Mouse (Mus musculus): ENCODE measurements around the gene Fam107b.

- no peak for TF ChIP-seq CTCF (IDR thresholded peaks at IDR 0.05; ENCODE audit: low read depth, low read length)
- no peak for TF ChIP-seq POLR2A (IDR thresholded peaks at IDR 0.05; ENCODE audit: borderline replicate concordance, low read depth, low read length)
Observed at GRCm38 (mm10) chr2:3590086-3590915, 20.0 kb downstream of the Fam107b start.

All from bone marrow macrophage, adult 2 months (primary cell).